Mouse (Mus musculus) adrenal gland (tissue): Measurements from ENCODE around the gene Cbl.

ENCODE experiments used
- intact Hi-C: fragments of 180-260 bp; cut with DNase I; formaldehyde crosslinking; loops from one replicate; pipeline ENCODE4 v1.15.1; 2025

The Cbl gene

DNA sequence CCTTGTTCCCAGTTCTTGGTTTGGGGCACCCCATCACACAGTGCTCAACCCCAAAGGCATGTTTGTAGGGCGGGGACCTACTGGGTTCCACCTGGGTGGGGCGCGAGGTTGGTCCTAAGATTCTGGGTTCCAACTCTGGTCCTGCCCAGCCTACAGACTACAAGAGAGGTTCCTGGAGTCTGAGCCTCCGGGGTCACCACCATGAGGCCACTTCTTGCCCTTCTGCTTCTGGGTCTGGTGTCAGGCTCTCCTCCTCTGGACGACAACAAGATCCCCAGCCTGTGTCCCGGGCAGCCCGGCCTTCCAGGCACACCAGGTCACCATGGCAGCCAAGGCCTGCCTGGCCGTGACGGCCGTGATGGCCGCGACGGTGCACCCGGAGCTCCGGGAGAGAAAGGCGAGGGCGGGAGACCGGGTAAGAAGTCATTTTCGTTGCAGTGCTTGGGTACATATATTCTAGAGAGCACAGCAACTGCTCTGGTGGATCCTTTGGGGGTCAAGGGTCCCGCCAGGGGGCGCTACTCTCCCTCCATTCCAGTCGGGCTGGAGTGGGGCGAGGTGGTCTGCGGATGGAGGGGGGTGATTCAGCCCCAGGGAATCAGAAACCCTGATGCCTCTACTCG, 126.2 kb downstream of the Cbl start:
- intact Hi-C loops: loop anchor here (5.0 kb wide), 1 partner anchor 35 kb away; no protein-coding TSS in a partner anchor

DNA sequence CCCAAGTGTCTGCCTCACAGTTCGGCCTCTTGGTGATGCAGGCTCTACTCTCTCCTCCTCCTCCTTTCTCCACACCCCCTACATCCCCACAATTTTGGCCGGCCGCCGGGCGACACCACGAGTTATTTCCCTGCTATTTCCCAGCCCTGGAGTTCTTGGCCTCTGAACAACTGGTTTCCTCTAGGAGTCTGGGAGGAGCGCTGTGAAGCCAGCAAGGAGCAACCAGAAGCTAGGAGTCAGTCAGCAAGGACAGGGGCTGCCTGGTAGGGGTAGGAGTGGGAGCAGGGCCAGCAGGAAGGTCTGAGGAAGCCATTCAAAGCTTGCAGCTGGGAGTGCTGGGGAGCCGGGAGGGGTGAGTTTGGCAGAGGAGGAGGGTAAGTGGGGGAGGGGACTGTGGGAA, 126.7 kb downstream of the Cbl start, which contains the start of gene C1qtnf5:
C1qtnf5 (plus strand) TSS at position 136 of the 400 bp plus-strand sequence.
- intact Hi-C loops: loop anchor here (5.0 kb wide), 1 partner anchor 35 kb away; no protein-coding TSS in a partner anchor

DNA sequence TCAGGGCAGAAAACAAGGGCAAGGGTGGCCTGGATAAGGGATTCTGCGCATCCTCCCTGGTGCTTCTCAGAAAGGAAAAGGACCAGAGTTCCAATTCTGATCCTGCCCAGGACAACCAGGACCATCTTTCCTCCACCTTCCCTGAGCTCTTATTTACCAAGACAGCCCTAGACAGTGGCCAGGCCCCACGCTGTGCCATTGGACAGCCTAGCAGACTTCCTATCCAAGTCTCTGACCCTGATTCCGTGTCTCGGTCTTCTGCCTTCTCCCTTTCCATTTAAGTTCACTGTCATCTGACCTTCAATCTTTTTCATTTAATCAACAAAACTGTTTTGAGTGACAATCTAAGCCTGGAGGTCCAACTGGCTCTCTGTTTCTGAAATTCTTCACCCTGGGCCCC, 127.3 kb downstream of the Cbl start:
- intact Hi-C loops: loop anchor here (5.0 kb wide), 1 partner anchor 34 kb away; no protein-coding TSS in a partner anchor

DNA sequence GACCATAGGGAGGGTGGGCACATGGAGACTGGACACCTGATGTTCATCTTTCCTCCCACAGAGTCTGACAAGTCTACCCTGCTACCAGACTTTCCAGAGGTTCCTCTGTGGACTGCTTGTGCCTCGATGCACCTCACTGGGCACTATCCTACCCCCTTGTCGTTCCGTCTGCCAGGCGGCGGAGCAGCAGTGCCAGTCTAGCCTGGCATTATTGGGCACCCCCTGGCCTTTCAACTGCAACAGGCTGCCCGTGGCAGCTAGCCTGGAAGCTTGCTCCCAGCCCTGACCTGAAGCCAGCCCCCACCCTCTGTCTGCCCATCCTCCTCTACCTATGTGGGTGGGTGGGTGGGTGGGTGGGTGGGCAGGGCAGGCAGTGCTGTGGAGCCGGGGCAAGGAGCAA, 127.7 kb downstream of the Cbl start:
- intact Hi-C loops: loop anchor here (5.0 kb wide), 1 partner anchor 34 kb away; no protein-coding TSS in a partner anchor

DNA sequence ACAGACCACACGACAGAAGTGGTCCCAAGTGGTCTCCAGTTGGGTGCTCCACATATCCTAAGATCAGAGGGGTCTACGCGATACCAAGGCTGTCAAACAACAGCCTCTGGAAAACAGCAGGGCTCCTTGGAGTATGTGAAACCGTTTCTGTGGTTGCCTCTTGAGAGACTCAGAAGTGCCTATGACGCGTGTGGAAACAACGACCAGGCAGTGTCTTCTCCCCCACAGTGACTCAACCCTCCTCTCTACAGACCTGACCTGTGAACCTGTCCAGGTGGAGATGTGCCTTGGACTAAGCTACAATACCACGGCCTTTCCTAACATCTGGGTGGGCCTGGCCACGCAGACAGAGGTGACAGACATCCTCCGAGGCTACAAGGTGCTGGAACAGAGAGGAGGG, 128.1 kb downstream of the Cbl start:
- intact Hi-C loops: loop anchor here (5.0 kb wide), 1 partner anchor 33 kb away; no protein-coding TSS in a partner anchor

DNA sequence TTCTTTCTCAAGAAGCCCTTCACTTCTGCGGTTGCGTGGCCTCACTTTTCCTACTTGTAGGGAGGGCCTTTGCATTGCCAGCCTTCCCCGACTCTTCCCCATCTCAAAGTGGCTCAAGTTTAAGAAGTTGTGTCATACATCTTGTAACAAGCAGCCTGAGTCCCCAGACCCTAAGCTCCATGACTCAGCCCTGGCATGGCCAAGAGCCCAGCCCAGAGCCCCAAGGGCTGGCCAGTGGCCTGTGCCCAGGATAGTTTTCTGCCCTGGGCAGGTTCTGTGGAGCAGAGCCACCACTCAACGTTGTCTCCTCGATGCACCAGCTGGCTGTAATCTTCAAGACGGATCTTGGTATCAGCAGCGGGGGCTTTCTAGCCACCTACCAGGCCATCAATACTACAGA, 129.0 kb downstream of the Cbl start:
- intact Hi-C loops: loop anchor here (5.0 kb wide), 1 partner anchor 33 kb away; no protein-coding TSS in a partner anchor

DNA sequence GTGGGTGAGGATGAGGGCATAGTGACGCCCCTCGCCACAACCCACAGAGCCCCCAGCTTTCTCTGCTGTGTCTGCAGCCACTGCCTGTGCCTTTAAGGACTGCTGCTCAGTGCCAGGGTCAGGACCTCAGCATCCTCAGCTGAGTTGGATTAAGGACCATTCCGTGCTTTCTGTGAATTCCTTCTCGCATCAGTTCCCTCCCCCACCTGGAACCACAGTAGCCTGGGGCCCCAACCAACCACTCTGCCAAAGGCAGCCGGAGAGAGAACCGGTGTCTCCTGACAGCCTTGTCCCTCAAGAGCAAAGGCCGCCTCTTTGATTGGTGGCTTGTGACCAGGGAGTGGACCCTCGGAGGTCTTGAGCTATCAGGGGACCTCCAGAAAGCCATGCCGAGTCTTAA, 132.4 kb downstream of the Cbl start, which contains the start of gene Mfrp:
Mfrp (plus strand) TSS at position 240 of the 400 bp plus-strand sequence.
- intact Hi-C loops: no loop called here

DNA sequence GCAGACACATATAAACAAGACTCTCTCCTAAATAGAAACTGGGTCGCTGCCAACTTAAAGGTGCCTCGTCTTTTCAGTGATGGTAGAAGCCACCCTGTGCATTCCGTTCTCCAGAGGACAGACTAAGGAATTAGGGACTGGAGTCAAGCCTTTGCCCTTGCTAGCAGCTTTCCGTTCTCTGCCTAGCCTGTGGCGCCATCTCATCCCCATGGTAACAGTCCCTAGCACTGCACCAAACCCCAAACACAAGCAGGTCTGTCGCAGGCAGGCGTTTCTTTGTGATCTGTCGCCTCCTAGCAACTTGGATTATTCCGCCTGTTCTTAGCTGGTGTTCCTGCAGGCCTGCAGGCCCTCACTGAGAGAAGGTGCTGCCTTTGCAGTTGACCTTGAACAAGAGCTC, 137.3 kb downstream of the Cbl start:
- intact Hi-C loops: loop anchor here (10.0 kb wide), 1 partner anchor 112 kb away; no protein-coding TSS in a partner anchor

DNA sequence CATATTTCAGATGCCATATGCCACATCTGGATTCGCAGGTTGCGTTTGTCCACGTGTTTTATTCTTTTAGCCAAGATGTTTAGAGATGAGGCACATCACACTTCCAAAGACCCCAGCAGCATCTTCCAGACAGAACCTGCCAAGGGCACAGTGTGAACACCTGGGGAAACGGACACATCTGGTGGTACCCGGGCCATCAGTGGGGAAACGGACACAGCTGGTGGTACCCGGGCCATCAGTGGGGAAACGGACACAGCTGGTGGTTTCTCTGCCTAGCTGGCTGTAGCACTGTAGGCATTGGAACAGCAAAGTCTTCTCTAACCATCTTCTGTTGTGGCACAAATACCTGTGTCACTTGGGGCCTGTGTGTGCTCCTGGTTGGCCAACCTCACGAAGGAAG, 138.1 kb downstream of the Cbl start:
- intact Hi-C loops: loop anchor here (10.0 kb wide), 1 partner anchor 111 kb away; no protein-coding TSS in a partner anchor

DNA sequence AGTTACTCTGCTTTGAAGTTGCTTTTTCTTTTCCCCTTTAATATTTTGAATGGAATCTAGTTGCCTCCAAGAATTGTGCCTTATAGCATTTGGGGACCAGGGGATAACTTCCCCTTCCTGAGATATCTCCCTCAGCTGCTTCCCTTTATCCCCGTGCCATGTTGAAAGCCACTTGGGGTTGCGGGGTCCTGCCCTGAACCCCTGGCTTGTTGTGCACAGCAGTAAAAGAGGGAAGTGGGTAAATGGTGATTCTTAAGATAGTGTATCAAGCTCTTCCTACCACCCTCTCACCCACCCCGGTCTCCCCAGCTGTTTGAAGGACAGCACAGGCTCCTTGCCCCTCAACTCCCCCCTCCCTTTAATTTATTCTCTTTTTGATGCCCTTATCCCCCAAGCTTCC, 139.1 kb downstream of the Cbl start:
- intact Hi-C loops: loop anchor here (10.0 kb wide), 1 partner anchor 110 kb away; no protein-coding TSS in a partner anchor

DNA sequence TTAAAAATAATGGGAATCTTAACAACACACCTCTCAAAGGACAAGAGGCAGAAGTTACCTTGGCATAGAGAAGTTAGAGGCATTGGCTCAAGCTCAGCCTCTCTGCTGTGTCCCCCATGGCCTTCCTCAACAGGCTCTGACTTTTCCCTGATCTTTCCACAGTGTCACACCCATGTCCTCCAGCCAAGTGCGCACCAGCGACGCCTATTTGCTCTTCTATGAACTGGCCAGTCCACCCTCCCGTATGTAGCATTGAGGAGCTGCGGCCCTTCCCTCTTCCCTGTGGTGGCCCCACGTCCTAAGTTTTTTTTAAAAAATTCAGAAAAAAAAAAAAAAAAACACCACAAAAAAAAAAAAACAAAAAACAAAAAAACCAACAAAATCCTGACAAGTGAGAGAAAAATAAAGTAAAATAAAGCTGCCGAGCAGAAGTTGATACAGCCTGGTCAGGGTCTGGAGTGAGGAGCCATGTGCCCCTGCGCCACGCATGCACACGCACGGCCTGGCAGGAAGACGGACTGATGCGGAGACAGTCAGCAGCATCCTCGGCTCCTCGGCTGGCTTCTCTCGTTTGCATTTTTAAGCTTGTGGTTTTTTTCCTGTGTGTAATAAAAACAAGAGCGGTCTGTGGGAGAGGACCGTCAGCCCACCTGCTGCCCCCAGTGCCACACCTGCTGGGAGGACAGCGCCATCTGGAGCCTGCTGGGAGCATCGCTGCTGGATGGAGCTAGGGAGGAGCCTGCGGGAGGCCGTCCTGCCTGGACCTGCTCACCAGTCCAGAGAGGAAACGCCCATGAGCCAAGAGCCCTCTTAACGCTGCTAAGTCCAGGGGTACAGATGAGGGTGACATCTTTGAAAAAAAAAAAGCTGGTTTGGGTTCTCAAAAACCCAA, 140.0 kb downstream of the Cbl start:
- intact Hi-C loops: loop anchor here (10.0 kb wide), 1 partner anchor 109 kb away; no protein-coding TSS in a partner anchor
